Mouse (Mus musculus) forebrain, embryonic 11.5 days (tissue): ENCODE measurements around the gene Map3k1. TPM values are rescaled to one million over a fixed set of nuclear protein-coding genes. Genes with fewer than 3 reads are reported as not detected.
A peak's percentile ranks its signal among the peaks of the same experiment; 100 is the strongest.

Experiments
- ATAC-seq: fragments of 200-750 bp; cut with Nextera tagmentation; replicated peaks from 2 replicates; pipeline ENCODE4 v1.8.0; 2017; ENCODE audit warnings: moderate TSS enrichment; ENCODE audit not compliant: low FRiP score
- DNase-seq: peaks from one replicate; pipeline ENCODE4 v3.0.0-alpha.2; 2017; ENCODE audit warnings: low spot score
- H3K27ac ChIP-seq: fragments of 300-500 bp; sonication (generic); 2 replicates; pipeline ENCODE4 v1.5.1; 2014; ENCODE audit warnings: low read depth, low read length
- H3K27me3 ChIP-seq: fragments of 300-500 bp; sonication (generic); 2 replicates; pipeline ENCODE4 v1.6.1; 2014; ENCODE audit warnings: mild to moderate bottlenecking, low read length, mixed read lengths; ENCODE audit not compliant: control insufficient read depth, insufficient read depth
- H3K36me3 ChIP-seq: fragments of 300-500 bp; sonication (generic); 2 replicates; pipeline ENCODE4 v1.6.1; 2014; ENCODE audit warnings: mild to moderate bottlenecking, low read length, moderate library complexity, mixed read lengths; ENCODE audit not compliant: control insufficient read depth, insufficient read depth
- H3K4me1 ChIP-seq: fragments of 300-500 bp; sonication (generic); replicated peaks from 2 replicates; pipeline ENCODE4 v1.6.1; 2014; ENCODE audit warnings: low read length, mixed read lengths; ENCODE audit not compliant: control insufficient read depth, insufficient read depth
- H3K4me2 ChIP-seq: fragments of 300-500 bp; sonication (generic); 2 replicates; pipeline ENCODE4 v1.6.1; 2014; ENCODE audit warnings: low read depth, mild to moderate bottlenecking, low read length, moderate library complexity, mixed read lengths; ENCODE audit not compliant: severe bottlenecking
- H3K4me3 ChIP-seq: fragments of 300-500 bp; sonication (generic); 2 replicates; pipeline ENCODE4 v1.5.1; 2014; ENCODE audit warnings: low read depth, low read length
- H3K9ac ChIP-seq: fragments of 300-500 bp; sonication (generic); 2 replicates; pipeline ENCODE4 v1.6.1; 2014; ENCODE audit warnings: low read length
- H3K9me3 ChIP-seq: fragments of 300-500 bp; sonication (generic); 2 replicates; pipeline ENCODE4 v1.6.1; 2016; ENCODE audit warnings: low read length, mixed read lengths; ENCODE audit not compliant: control insufficient read depth
- WGBS: fragments of 180-500 bp; shearing (Covaris S2); extraction: QIAGEN DNeasy Blood & Tissue Kit; methylation state at CpG from one replicate; pipeline ENCODE4 v1.1.7; 2014; 5-methylcytosine and 5-hydroxymethylcytosine counted together
- polyA plus RNA-seq: library from polyadenylated mRNA; unstranded; fragments of >200 nt; fragmentation: Nextera tagmentation; extraction: Ambion mirVana; gene quantifications from 2 replicates; pipeline ENCODE4 v1.2.1, GENCODE M21; 2014

Gene Map3k1
- polyA plus RNA-seq, 1 experiment from 2014 or later = 13.7 TPM

GRCm38 (mm10) chr13:111817773-111818172, 9.0 kb upstream of the Map3k1 start:
- Histone ChIP-seq H3K4me1 (0 out of 2 replicates have a peak, but pooled peaks cover 2% of the 10 kb centered on the region), H3K4me2 (no peak overlapping the region), H3K27ac (no peak overlapping the region), H3K4me3 (no peak overlapping the region), H3K9ac (no peak overlapping the region), H3K27me3 (no peaks in the 10 kb centered on the region), H3K36me3 (no peaks in the 10 kb centered on the region), H3K9me3 (no peaks in the 10 kb centered on the region; the same call in 1 of the 2 replicates)
- no peak for DNase-seq
- 92% methylated on average over 7 of the region's 7 CpGs for WGBS
- no peak for ATAC-seq

- WGBS = 73% methylated on average over 3 of the region's 3 CpGs
- H3K27ac ChIP-seq = no peak overlapping the region
- no peak overlapping the region for H3K4me3 ChIP-seq
- no peak overlapping the region for H3K4me2 ChIP-seq
- H3K9me3 ChIP-seq = no peaks in the 10 kb centered on the region; the same call in 1 of the 2 replicates
- H3K27me3 ChIP-seq = no peaks in the 10 kb centered on the region
- no peaks in the 10 kb centered on the region for H3K36me3 ChIP-seq
- no peak for DNase-seq
- no peak overlapping the region for H3K9ac ChIP-seq
- no peak for ATAC-seq
- 0 out of 2 replicates have a peak, but pooled peaks cover 2% of the 10 kb centered on the region for H3K4me1 ChIP-seq
These were observed 7.6 kb upstream of the Map3k1 start for GRCm38 (mm10) chr13:111816431-111816830.

- DNase-seq (no peak), ATAC-seq (no peak)
- H3K27ac ChIP-seq = no peak overlapping the region
- H3K4me3 ChIP-seq = no peak overlapping the region
- no peaks in the 10 kb centered on the region; the same call in 1 of the 2 replicates for H3K9me3 ChIP-seq
- H3K4me2 ChIP-seq = no peak overlapping the region
- 89% methylated on average over 4 of the region's 4 CpGs for WGBS
- H3K9ac ChIP-seq = no peak overlapping the region
- 0 out of 2 replicates have a peak, but pooled peaks cover 2% of the 10 kb centered on the region for H3K4me1 ChIP-seq
- no peaks in the 10 kb centered on the region for H3K36me3 ChIP-seq
- H3K27me3 ChIP-seq = no peaks in the 10 kb centered on the region
These were observed 6.7 kb upstream of the Map3k1 start for GRCm38 (mm10) chr13:111815486-111815885.

- ATAC-seq = no peak
- WGBS = 95% methylated on average over 7 of the region's 7 CpGs
- H3K4me3 ChIP-seq = no peak overlapping the region
These were observed 6.2 kb upstream of the Map3k1 start for GRCm38 (mm10) chr13:111815017-111815416.

GRCm38 (mm10) chr13:111812647-111813046, 3.9 kb upstream of the Map3k1 start:
- Histone ChIP-seq H3K9me3 (no peaks in the 10 kb centered on the region; the same call in 1 of the 2 replicates), H3K4me2 (no peak overlapping the region), H3K27me3 (peaks cover 2% of the 10 kb centered on the region; the same call in 1 of the 2 replicates), H3K27ac (no peak overlapping the region), H3K9ac (no peak overlapping the region), H3K4me1 (no peaks in the 10 kb centered on the region), H3K4me3 (no peak overlapping the region), H3K36me3 (no peaks in the 10 kb centered on the region)
- ATAC-seq = no peak
- WGBS = 82% methylated on average over 2 of the region's 2 CpGs
- no peak for DNase-seq

More at GRCm38 (mm10) chr13:111815017-111815416, 6.2 kb upstream of the Map3k1 start:
- no peak overlapping the region for H3K9ac ChIP-seq
- H3K4me1 ChIP-seq = no peaks in the 10 kb centered on the region
- no peaks in the 10 kb centered on the region; the same call in 1 of the 2 replicates for H3K9me3 ChIP-seq
- H3K27ac ChIP-seq = no peak overlapping the region
- peaks cover 2% of the 10 kb centered on the region; the same call in 1 of the 2 replicates for H3K27me3 ChIP-seq
- H3K4me2 ChIP-seq = no peak overlapping the region
- no peaks in the 10 kb centered on the region for H3K36me3 ChIP-seq
- DNase-seq = no peak

GRCm38 (mm10) chr13:111810998-111811628, 2.3 kb upstream of the Map3k1 start:
- WGBS = 86% methylated on average over 13 of the region's 13 CpGs
- Histone ChIP-seq H3K9me3 (no peaks in the 10 kb centered on the region; the same call in 1 of the 2 replicates), H3K9ac (no peak overlapping the region), H3K4me2 (no peak overlapping the region), H3K4me1 (no peaks in the 10 kb centered on the region; the same call in 1 of the 2 replicates), H3K27ac (no peak overlapping the region), H3K4me3 (no peak overlapping the region), H3K27me3 (peaks cover 2% of the 10 kb centered on the region; the same call in 1 of the 2 replicates), H3K36me3 (no peaks in the 10 kb centered on the region)
- DNase-seq (no peak), ATAC-seq (no peak)

GRCm38 (mm10) chr13:111809466-111810228, 854 bp upstream of the Map3k1 start:
- H3K27me3 ChIP-seq = peaks cover 2% of the 10 kb centered on the region; the same call in 1 of the 2 replicates
- no peaks in the 10 kb centered on the region; the same call in 1 of the 2 replicates for H3K4me1 ChIP-seq
- H3K27ac ChIP-seq = peak overlapping the region; percentile 94
- H3K4me3 ChIP-seq = peak overlapping the region; percentile 89
- 1% methylated on average over 29 of the region's 29 CpGs for WGBS
- DNase-seq (peak; percentile 81), ATAC-seq (peak; percentile 58)
- peak overlapping the region; percentile 88 for H3K4me2 ChIP-seq
- no peaks in the 10 kb centered on the region for H3K36me3 ChIP-seq
- H3K9ac ChIP-seq = peak overlapping the region; percentile 92
- no peaks in the 10 kb centered on the region for H3K9me3 ChIP-seq

GRCm38 (mm10) chr13:111808387-111808636, 481 bp downstream of the Map3k1 start:
- H3K9me3 ChIP-seq = no peaks in the 10 kb centered on the region
- peak; percentile 73 for ATAC-seq
- no peaks in the 10 kb centered on the region for H3K36me3 ChIP-seq
- peak overlapping the region; percentile 89 for H3K4me3 ChIP-seq
- peaks cover 2% of the 10 kb centered on the region; the same call in 1 of the 2 replicates for H3K27me3 ChIP-seq
- peak overlapping the region; percentile 92 for H3K9ac ChIP-seq
- no peaks in the 10 kb centered on the region; the same call in 1 of the 2 replicates for H3K4me1 ChIP-seq
- WGBS = 1% methylated on average over 38 of the region's 38 CpGs
- peak overlapping the region; percentile 80 for H3K4me2 ChIP-seq
- H3K27ac ChIP-seq = peak overlapping the region; percentile 94
- no peak for DNase-seq
